Mouse (Mus musculus) spleen, embryonic (tissue): Measurements from ENCODE around the gene Ly6g5c.
"Not testable (repeated sequence)": the region's sequence is repeated elsewhere in the genome, so short reads cannot be mapped to it uniquely, and the experiment has no call there.

Experiments
- CTCF ChIA-PET: fragments of 350-600 bp; sonication (Branson Sonifier 250); formaldehyde crosslinking; loops from one replicate; lab custom pipeline; 2022; lab: Charles Lee

The Ly6g5c gene

DNA sequence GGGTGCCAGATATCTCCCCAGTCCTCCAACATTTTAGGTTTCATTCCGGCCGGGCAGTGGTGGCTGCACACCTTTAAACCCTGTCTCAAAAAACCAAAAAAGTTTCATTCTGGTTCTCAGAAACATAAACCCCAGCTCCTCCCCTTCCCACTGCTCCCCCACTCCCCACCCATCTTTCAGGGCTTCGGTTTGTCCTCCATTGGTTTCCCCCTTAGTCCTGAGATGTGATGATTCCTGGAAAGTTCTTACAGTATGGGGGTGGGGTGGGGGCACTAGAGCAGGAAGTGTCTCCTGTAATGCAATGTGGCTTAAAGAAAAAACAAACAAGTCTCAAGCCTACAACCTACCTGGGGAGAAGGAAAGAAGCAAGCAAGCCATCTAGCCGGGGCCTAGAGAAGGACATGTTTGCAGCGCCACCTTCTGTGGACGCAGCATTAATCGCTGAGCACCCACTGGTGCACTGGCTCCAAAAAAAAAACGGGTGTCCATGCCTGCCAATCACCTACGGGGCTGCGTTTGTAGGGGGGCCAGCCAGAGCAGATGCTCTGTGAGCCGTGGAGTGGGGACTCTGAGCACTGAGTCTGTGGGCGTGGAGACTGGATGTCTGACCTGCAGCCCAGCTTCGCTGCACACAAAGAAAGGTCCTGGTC lies 2.2 kb upstream of the Ly6g5c start:
- CTCF ChIA-PET = no interaction called here

DNA sequence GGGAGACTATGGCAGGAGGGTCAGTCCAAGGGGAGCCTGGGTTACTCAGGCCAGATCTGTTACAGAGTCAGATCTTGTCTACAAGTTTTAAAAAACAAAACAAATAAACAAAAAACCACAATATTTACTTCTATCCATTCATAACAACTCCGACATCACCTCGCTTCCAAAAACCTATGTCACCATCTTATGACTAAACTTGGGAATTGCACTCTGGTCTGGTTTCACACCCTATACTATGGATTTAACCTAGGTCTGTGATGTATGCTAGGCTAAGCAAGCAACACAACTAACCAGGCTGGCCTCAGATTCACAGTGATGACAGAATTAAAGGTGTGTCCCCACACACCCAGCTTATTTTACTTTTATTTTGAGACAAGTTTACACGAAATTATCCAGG lies 1.6 kb upstream of the Ly6g5c start:
- CTCF ChIA-PET = interaction anchor here (0.5 to 0.6 kb wide), 2 partner anchors 35 to 57 kb away, joined by 3 read pairs; no protein-coding TSS in a partner anchor

DNA sequence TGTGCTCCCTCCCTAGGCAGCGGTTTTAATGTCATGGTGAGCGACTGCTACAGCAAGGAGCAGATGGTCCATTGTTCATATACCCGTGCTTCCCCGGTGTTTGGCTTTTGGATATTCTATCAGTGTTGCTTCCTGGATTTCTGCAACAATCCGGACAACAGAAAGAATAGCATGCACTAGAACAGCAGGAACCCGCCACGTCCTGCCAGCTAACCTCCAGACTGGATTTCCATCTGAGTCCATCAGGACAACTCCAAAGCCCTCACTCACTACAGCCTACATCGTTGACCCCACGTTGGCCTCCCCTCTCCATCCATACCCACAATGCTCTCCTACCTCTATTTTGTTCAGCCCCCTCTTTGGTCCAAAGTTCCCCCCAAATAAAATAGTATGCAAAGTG lies 3.7 kb downstream of the Ly6g5c start:
- CTCF ChIA-PET = interaction anchor here (0.6 kb wide), 1 partner anchor 81 kb away, joined by 3 read pairs; no protein-coding TSS in a partner anchor

DNA sequence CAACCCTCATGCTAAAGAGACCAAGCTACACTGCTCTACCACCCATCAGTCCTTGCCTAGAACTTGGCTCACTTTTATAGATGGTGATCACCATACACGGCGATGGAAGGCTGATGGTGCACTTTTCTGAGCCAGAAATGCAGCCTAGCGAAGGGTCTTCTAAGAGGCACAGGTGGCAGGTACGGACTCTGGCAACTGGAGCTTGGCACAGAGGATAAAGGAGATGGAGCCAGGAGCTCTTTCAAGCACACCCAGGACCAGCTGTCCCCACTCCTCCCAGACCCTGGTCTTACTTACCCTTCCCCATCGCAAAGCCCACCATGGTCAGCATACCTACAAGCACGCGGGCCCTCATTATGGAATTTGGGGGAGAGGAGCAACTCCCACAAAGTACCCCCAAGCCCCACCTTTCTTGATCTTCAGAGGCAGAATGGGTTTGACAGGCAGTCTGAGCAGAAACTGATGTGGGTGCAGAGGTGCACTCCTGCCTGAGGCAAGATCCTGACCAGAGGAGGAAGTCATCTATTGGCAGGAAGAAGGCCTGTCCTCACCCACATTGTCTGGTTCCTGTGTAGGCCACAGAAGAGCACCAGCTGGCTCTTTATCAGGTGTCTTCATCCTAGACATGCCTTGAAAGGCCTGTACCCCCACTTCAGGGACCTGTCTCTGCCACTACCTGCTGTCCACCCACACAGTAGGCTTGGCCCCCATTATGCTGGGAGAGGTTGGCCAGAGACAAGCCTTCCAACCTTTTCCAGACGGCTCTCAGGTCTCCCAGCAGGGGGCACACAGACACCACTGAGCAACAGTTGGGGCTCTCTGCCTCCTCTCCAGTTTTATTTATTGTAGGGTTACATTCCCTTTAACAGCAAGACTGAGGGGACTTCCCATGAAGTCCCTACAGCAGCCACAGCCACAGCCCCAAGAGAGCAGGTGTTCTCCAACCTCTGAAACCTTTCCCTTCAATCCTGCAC lies 7.3 kb downstream of the Ly6g5c start, which contains the start of gene Ly6g5b:
Gene Ly6g5b (minus strand): TSS at position 383 of the 974 bp plus-strand sequence.
- CTCF ChIA-PET = interaction anchor here (0.9 kb wide), 1 partner anchor 118 kb away, joined by 3 read pairs; the partner anchor contains the start of gene Atp6v1g2

DNA sequence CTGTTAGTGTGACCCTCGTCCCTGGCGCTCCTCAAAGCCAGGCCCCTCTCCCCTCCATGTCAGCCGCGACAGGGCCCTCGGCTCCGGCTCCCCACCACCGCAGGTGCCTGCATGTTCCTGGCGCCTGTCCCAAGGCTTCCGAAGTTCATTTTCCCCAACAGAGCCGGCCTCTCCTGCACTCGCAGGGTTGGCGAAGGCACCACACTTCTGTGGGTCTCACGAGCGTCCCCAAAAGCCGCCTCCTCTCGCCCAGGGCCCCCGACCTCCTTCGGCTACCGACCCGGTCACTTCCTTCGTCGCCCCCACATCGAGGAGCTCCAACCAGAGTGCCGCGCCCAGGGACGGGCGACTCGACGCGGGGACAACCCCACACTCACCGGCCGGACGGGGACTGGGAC lies 12.7 kb downstream of the Ly6g5c start:
- CTCF ChIA-PET = no interaction called here

DNA sequence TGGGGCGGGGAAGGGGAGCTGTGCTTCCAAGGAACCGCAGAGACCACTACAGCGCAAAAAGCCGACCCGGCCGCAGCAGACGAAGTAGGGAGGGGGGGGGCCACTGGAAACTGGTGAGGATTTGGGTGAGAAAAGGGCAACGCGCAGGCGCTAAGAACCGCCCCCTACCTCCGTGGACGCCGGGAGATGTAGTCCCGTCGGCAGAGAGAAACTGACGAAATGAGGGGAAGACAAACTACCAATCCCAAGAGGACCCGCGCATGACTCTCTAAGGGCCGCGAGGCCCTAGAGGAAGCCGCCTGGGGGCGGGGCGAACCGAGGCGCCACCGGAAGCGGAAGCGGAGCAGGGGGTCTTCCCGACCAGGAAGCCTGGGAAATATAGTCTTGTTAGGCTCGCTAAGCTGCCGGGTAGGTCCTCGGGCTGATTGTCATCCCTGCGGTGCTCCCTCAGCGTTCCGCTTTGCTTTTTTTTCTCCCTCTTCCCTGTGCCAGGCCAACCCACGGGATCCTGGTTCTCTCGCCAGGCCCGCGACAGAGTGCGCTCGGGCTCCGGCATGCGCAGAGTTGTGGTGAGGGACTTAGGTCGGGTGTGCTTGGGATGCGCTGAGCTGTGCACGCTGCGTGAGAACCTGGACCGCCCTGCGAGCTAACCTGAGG lies 13.2 kb downstream of the Ly6g5c start, which contains the start of gene Gpank1:
Gene Gpank1 (plus strand): TSS at position 313 of the 657 bp plus-strand sequence.
- CTCF ChIA-PET = no interaction called here

DNA sequence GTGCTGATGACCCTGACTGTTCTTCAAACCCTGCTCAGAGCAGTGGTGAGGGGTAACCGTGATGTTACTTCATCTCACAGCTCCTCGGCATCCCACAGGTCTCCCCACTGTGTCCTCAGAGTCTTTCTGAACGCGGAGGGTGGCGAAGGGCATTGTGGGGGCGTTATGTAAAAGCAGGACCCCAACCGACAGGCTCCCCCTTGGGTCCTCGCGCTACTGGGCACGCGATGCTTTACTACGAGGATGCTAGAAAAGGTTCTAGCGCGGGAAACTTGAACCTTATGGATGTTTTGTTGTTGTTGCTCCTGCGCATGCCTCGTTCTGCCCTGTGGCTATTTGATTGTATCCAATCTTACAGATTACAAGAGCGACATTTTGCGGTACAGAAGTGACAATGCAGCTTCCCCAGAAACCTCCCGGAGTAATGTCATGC lies 13.8 kb downstream of the Ly6g5c start, which contains the start of gene Csnk2b:
Gene Csnk2b (minus strand): TSS at position 183 of the 433 bp plus-strand sequence.
- CTCF ChIA-PET = no interaction called here

DNA sequence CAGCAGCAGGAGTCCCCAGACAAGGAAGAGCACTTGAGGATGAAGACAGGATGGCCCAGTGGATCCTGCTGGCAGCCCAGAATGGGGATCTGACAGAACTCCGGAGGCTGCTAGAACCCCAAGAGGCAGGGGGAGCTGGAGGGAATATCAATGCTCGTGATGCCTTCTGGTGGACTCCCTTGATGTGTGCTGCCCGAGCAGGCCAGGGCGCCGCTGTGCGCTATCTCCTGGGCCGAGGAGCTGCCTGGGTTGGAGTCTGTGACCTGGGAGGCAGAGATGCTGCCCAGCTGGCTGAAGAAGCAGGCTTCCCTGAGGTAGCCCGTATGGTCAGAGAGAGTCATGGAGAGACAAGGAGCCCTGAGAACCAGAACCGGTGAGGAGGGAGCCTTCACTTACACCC lies 15.2 kb downstream of the Ly6g5c start:
- CTCF ChIA-PET = not testable (repeated sequence)

DNA sequence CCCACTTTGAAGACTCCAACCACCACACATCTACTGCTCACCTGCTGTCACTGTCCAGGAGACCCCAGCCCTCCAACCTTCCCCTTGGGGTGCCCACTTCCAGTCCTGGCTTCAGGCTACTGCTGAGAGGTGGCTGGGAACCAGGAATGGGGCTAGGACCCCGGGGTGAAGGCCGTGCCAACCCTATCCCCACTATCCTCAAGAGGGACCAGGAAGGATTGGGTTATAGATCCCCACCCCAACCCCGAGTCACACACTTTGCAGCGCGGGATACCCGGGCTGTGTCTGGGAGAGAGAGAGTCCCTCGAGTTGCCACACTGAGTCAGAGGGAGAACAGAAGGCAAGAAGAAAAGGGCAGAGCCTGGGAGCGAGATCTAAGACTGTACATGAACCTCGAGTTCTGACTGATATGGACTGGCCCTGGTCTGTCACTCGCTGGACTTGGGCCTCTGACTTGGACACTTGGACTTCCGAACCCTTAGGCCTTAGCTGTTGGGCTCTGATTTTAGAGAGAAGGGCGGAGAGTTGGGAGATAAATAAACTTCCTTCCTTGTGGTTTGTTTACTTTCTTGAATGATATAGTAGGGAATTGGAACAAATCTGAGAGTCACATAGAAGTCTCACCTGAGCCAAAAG lies 16.3 kb downstream of the Ly6g5c start:
- CTCF ChIA-PET = not testable (repeated sequence)

DNA sequence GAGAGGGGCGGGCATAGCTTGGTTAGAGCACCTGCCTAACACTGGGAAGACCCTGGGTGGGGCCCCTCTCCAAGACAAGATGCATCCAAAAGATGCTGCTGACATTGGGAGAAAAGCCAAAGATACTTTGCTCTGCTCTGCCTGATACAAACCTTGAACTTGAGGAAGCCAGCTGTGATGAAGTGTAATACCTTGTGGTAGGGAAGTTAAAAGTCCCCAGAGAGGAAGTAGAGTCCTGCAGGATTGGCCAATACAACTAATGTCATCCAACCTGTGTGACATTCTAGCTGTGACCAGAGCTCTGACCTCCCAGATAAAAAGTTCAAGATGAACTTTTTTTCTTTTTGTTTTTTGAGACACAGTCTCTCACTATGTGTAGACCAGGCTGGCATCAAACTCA lies 17.0 kb downstream of the Ly6g5c start:
- CTCF ChIA-PET = interaction anchor here (0.6 to 1.1 kb wide), 2 partner anchors 9 to 90 kb away, joined by 3 read pairs; partner anchors contain the start of gene Bag6

DNA sequence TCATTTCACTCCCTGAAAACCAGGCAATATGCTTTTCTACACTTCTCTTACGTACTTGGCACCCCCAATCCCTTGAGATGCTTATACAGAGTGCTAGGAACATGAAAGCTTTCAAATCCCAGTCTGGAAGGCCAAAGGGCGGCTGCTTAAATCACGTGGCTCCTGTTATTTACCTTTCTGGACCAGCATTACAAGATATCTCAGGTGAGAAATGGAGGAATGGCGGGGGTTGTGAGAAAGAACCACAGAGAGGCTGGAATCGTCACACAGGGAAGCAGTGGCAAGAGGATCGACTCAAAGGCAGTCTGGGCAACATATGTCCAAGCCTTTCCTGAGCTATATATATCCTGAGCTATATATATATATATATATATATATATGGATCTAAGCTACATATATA lies 17.5 kb downstream of the Ly6g5c start:
- CTCF ChIA-PET = interaction anchor here (1.1 kb wide), 1 partner anchor 9 kb away, joined by 3 read pairs; the partner anchor contains the start of gene Bag6

DNA sequence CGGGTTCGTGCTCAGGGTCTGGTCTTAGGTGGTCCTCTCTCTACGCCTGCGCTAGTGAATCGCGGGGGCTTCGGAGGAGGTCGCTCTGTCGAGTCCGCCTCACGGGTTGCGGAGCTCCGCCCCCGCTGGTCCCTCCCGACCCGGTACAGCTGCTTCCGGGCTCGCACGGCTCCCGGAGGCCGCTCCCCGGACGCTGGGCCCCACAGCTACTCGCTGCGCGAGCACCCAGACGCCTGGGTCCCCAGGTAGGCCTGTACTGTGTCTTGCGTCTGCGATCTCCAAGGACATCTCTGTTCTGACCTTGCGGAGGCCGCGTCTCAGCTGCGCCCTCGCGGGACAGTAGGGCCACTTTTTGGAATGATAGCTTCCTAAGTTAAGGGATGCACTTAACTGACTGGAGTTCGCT lies 18.1 kb downstream of the Ly6g5c start, which contains the start of gene D17H6S53E:
Gene D17H6S53E (plus strand): TSS at position 168 of the 406 bp plus-strand sequence.
- CTCF ChIA-PET = no interaction called here

DNA sequence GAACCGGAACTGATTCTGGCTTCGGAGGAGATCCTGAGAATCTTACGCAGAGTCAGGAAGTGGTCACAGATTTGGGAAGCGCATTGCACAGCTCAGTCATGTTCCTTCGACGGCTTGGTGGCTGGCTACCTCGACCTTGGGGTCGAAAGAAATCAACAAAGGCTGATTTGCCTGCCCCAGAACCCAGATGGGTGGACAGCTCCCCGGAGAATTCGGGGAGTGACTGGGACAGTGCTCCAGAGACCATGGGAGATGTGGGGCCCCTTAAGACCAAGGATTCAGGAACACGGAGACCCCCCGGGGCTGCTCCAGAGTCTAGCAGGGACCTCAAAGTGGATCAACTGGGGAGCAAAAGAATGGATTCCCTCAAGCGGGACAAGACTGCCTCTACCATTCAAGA lies 18.9 kb downstream of the Ly6g5c start:
- CTCF ChIA-PET = interaction anchor here (1.4 kb wide), 1 partner anchor 20 kb away, joined by 3 read pairs; no protein-coding TSS in a partner anchor

DNA sequence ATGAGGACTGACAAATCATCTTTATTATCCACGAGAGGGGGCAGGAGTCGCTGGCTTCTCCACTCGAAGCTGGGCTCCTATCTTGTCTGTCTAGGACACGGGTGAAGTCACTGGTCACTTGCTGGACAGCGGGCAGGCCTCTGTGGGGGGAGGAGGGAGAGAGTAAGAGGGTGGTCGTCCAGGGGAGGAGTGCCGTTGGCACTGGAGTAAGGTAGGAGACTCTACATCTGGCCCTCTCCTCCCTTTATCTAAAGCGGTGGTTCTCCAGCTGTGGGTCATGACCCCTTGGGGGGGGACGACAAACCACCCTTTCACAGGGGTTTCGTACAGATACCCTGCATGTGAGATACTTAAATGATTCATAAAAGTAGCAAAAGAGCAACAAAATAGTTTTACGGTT lies 20.9 kb downstream of the Ly6g5c start:
- CTCF ChIA-PET = no interaction called here

DNA sequence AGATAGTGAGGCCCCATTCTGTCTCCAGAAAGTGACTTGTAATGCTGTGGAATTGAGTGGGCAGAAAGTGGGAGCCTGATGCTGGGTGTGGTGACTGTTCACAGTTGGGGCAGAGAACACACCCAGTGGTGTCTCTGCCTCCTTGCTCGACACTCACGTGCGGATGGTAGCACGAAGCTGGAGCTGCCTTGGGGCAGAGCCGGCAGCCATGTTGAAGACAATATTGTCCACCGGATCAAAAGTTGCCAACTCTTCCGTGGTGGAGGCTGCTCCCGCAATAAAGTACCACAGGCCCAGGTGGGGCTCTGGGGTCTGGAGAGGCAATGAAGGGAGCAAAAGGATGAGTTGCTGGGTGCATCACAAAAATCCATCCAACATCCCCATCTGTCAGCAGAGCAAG lies 23.0 kb downstream of the Ly6g5c start:
- CTCF ChIA-PET = no interaction called here

DNA sequence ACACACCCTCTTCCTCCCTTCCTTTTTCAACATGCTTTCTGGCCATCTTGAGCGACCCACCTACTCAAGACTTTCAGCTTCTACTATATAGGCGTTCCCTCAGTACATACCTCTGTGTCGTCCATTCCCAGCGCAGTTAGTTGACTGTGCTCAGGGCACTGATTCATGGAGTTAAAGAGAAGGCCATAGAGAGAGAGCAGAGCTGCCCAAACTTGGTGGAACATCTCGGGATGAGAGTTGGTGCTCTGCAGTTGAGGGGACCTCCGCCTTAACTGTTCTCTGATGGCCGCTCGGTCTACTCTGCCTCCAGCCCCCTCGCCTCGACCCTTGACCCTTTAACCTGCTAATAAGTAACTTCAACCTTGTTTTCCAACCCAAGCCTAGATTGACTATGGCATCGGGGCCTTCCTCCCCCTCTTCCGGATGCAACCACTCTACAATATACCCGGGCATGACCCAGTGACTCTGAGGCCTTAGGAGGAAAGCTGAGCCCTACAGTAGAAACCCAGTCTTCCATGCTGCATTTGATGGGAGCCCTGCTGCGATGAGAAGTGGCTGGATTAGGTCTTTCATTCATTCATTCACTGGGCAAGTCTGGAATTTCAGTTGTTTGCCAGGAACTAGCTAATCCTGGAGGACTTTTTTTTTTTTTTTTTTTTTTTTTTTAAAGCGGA lies 23.6 kb downstream of the Ly6g5c start, which contains the start of gene Apom:
Gene Apom (minus strand): TSS at position 551 of the 674 bp plus-strand sequence.
- CTCF ChIA-PET = interaction anchor here (0.6 kb wide), 1 partner anchor 104 kb away, joined by 3 read pairs; no protein-coding TSS in a partner anchor

DNA sequence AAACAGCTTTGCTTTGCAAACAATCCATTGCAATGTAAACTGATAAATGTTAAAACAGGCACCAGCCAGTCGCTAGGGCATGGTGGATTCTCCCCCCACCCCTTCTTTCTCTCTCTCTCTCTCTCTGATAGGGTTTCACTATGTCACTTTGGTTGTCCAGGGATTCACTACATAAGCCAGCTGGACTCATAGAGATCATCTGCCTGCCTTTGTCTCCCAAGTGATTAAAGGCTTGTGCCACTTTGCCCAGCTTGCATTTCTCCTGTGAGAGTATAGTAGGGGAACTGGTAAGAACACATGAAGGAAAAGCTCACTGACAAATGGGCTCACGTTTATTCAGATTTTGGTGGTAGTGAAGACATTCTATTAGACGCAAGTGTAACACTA lies 24.1 kb downstream of the Ly6g5c start:
- CTCF ChIA-PET = interaction anchor here (0.6 kb wide), 1 partner anchor 104 kb away, joined by 3 read pairs; no protein-coding TSS in a partner anchor

DNA sequence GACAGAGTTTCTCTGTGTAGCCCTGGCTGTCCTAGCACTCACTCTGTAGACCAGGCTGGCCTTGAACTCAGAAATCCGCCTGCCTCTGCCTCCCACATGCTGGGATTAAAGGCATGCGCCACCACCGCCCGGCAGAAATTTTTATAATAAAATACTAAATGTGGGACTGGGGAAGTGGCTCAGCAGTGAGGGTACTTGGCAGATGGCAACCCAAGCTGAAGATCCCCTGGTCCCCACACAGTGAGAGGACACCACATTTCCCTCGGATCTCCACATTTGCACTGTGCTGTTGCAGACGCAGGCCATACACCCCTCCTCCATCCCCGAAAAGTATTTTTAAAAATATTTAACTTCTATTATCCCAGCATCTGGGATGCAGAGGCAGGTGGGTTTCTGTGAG lies 25.4 kb downstream of the Ly6g5c start:
- CTCF ChIA-PET = interaction anchor here (1.6 kb wide), 1 partner anchor 8 kb away, joined by 3 read pairs; no protein-coding TSS in a partner anchor

DNA sequence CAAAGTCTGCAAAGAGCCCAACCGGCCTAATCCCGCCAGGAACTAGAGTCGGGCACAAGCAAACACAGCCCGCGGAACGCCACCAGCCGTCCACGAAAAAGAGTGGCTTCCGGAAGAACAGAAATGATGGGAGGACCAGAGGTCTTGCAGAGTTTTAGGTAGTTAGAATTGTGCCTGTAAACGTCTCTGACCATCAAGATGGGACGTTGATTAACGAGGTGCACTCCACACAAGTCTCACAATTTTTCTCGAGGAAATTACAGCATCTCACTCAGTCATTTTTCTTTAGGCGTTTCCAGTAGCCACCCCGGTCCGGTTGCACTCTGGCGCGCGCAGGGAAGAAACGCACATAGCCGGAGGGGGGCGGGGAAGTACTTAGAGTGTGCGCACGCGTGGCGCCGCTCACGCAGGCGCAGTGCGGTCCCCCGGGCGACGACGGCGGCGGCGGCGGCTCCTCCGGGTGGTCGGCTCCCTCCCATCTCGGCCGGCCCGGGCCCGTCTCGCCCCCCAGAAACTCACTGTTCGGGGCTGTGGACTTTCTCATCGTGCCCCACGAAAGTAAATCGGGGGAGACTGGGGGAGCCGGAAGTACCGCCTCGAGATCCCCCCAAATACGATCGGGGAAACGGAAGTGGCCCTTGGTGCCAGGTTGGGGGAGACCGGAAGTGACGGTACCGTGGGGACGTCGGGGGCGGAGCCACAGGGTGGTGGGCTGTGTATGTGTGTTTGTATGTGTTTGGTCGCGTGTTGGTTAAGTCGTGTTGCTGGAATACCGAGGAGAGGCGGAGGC lies 26.9 kb downstream of the Ly6g5c start, which contains the start of gene Bag6:
Gene Bag6 (plus strand): TSS at position 378 of the 790 bp plus-strand sequence.
- CTCF ChIA-PET = interaction anchor here (1.6 kb wide), 1 partner anchor 10 kb away, joined by 3 read pairs; no protein-coding TSS in a partner anchor
